Mouse (Mus musculus): ENCODE results near the gene Fcho1.

Fcho1 gene

DNA sequence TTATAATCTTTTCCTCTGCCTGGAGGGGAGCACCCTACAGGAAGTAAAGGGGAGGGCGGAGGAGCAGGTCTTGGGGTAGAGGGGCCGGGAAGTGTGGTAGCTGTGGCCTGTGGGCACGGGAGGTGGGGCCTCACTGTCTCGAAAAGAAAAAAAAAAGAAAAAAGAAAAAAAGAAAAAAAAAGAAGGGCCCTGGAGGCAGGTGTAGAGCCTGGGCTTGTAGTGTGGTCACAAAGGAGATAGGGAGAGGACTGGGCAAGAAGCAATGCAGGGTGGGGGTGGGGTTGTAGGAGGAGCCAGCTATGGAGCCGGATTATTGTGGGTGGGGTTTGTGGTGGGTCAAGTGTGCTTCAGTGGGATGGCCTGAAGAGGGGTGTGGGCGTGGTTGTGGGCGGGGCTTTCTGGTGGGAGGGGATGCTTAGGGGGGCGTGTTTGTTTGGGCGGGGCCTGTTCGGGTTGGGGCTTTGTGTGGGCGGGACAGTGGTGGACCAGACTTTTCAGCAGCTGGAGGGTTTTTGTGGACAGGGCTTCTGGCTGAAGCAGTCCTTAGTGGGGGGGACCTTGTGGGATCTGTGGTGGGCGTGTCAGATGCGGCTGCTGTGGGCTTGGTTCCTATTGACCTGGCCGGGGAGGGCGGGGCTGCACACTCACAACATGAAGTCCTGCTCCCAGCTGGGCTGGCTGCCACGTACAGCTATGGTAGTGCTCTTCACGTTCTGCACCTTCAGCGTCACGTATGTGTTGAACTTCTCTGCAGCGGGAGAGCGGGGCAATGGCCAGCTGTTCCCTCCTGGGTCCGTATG is 60.0 kb downstream of the Fcho1 start:
- DNase-seq (ENCODE audit: low read depth, low spot score): peak; percentile 97

DNA sequence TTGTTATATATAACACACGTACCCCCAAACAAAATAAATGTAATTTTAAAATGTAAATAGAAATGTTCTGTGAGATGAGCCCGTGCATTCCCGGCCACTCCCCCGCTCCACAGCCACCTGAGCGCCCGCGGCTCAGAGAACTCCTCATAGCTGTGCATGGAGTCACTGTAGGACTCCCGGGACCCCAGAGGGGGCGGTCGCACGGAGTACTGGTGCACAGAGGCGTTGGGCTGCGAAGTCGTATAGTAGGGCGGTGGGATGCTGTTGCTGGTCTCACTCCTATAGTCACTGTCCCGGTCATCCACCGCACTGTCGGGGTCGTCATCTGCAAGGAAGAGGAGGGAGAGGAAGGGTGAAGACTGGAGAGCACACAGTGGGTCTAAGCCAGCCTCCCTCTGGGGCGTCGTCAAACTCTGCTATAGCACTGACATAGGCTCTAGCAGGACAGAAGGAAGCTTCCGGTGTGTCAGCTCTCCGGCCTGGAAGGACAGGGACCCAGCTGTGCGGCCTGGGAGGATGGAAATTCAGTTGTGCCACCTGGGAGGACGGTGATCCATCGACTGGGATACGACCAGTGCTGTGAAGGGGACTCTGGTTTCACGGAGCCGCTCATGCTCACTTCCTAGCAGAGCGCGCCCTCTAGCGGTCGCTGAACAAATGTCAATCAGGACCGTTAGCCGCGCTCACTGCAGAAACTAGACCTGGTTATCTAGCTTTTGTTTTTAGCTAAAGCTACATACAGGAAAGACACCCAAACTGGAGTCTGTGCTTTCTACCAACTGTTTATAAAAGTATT is 65.0 kb downstream of the Fcho1 start:
- DNase-seq (ENCODE audit: low read depth, low spot score): peak; percentile 87

DNA sequence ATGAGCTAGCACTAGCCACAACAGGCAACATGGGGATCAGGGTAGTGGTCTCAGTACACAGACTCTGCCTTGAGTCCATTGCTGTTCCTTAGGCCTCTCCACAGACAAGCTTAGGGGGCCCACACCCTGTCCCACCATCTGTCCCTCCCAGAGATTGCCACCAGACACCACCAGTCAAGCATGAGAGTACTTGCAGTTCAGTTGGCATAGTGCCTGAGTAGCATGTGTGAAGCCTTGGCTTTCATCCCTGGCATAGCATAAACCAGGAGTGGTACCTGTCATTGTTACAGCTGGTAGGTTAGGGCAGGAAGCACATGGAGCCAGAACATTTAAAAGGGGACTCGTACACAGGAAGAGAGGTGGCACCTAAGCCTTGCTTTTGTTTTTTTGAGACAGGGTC is 65.8 kb downstream of the Fcho1 start:
- DNase-seq (ENCODE audit: low read depth, low spot score): no peak

DNA sequence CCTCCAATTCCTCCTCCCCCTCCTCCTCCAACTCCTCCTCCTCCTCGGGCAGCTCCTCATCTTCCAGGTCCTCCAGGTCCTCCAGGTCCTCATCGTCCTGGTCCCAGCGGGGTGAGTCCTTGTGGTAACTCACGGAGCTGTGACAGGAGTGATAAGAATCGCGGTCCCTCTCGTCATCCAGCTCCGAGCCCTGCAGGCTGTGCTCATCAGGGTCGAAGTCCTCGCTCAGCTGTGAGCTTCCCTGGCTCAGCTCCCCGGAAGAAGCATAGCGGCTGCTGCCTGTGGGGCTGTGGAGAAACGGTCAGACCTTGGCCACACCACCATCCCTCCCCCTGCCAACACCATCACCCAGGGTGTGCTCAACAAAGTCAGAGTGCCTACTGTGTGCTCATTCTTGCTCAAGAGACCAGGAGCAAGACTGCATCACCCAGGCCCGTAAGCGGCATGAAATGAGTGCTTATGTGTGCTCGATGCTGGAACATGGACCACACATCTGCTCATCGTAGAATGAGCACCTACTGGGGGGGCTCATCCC is 66.9 kb downstream of the Fcho1 start:
- no peak for DNase-seq (ENCODE audit: low read depth, low spot score)

All from R1 (cell line).